Comparison of ENCODE assay signal across 21 mouse cellular contexts in the genomic region with DNA sequence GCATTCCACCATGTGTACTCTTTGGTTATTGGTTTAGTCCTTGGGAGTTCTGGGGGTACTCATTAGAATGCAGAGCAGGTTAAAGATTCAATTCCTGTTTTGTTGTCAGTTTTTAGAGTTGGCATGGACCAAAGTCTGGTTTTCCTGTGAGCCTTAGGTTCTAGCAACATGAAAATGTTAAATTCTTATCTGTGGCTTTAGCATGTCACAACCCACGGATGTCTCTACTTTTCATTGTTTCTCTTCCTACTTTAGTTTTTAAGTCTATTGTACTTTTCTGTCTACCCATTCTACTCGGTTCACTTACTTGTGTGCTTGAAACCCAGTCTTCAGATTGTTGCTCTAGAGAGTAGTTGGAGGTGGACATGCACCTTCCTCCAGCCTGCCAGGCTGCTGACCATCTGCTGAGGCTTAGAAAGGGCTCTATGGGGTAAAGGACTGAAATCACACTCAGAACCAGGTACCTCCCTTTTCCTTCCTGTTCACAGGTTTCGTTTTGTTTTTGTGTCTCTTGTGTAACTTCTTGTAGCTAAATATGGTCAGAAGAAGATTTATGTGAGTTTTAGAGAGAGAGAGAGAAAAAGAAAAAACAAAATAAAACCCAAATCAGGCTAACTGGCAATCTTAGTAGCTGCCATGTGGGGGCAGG. TPM values are rescaled to one million over a fixed set of nuclear protein-coding genes. Genes with fewer than 3 reads are reported as not detected.
A peak's percentile ranks its signal among the peaks of the same experiment; 100 is the strongest.
DNase-seq lines count a peak whose midpoint lies in the region; ATAC-seq lines count a peak whose summit lies in the region.
"Had no signal": no experiment of that assay in that cellular context is flagged by ENCODE, and none has a peak within 500 bp of the region (broad histone marks: within the 10 kb centered on the region; RNA-seq: fewer than 3 reads in every experiment).

No protein-coding gene starts in this region.

- H3K27ac ChIP-seq in liver, embryonic 15.5 days (replicated peaks) = peak overlapping the region; percentile 41; the same call in 1 of the 2 replicates
- H3K27ac ChIP-seq in liver, embryonic 12.5 days = no peak overlapping the region
- H3K27ac ChIP-seq in midbrain, embryonic 10.5 days (replicated peaks) = no peak overlapping the region
- H3K27ac ChIP-seq: layer of hippocampus, adult 2 months; liver, embryonic 14.5 days had no signal

- DNase-seq in CD4-positive helper T cell, adult 2 months (ENCODE audit: low read depth, low spot score) = peak; percentile 69
- peak; percentile 69 for DNase-seq in naive thymus-derived CD4-positive, alpha-beta T cell, adult 2 months (ENCODE audit: low read depth)
- no peak for DNase-seq in midbrain, embryonic 10.5 days (ENCODE audit: low spot score)
- DNase-seq in ovary, adult 18-20 months (ENCODE audit: low spot score) = no peak
- no peak for DNase-seq in heart, postnatal 14 days
- DNase-seq: adrenal gland, adult 8-10 months; cerebellum, postnatal 14 days; heart, postnatal 4 days; midbrain, embryonic 14.5 days; right cerebral cortex, adult 18-20 months had no signal

- WGBS in liver, embryonic 15.5 days (ENCODE audit: insufficient replicate concordance) = 24% methylated on average over 3 of the region's 3 CpGs
- 36% methylated on average over 3 of the region's 3 CpGs for WGBS in liver, embryonic 12.5 days (ENCODE audit: insufficient replicate concordance)
- WGBS in midbrain, embryonic 10.5 days = 78% methylated on average over 3 of the region's 3 CpGs

- no peak overlapping the region for H3K4me2 ChIP-seq in liver, embryonic 15.5 days
- no peak overlapping the region for H3K4me2 ChIP-seq in liver, embryonic 12.5 days

- no peaks in the 10 kb centered on the region for H3K27me3 ChIP-seq in liver, embryonic 15.5 days
- H3K27me3 ChIP-seq in liver, embryonic 12.5 days (replicated peaks) = no peaks in the 10 kb centered on the region
- H3K27me3 ChIP-seq in midbrain, embryonic 10.5 days (ENCODE audit: low read depth, poor library complexity, severe bottlenecking) = no peaks in the 10 kb centered on the region
- H3K27me3 ChIP-seq: Patski had no signal

- H3K4me1 ChIP-seq in liver, embryonic 15.5 days (replicated peaks) = 0 out of 2 replicates have a peak, but pooled peaks cover 4% of the 10 kb centered on the region
- no peaks in the 10 kb centered on the region; the same call in 1 of the 2 replicates for H3K4me1 ChIP-seq in liver, embryonic 12.5 days
- H3K4me1 ChIP-seq in midbrain, embryonic 10.5 days = no peaks in the 10 kb centered on the region

- no peak overlapping the region for H3K9ac ChIP-seq in liver, embryonic 15.5 days
- no peak overlapping the region for H3K9ac ChIP-seq in liver, embryonic 12.5 days
- H3K9ac ChIP-seq: liver, embryonic 14.5 days had no signal

- no peak for ATAC-seq in liver, embryonic 15.5 days (ENCODE audit: insufficient read depth)
- no peak for ATAC-seq in liver, embryonic 12.5 days
- peak; percentile 83 to 88 for ATAC-seq in hematopoietic stem cell, adult 5-6 weeks (replicated peaks in 1 of 2; ENCODE audit: insufficient read depth in 1 of 2, low FRiP score in 2 of 2, low TSS enrichment in 1 of 2, low read depth in 1 of 2, poor library complexity in 2 of 2, severe bottlenecking in 2 of 2)
- ATAC-seq: intestine, postnatal 0 days; Patski had no signal

- intact Hi-C loops in heart, postnatal 14 days (cut with DNase I) = no loop called here

- no peaks in the 10 kb centered on the region for H3K36me3 ChIP-seq in liver, embryonic 15.5 days (replicated peaks)
- H3K36me3 ChIP-seq in liver, embryonic 12.5 days = no peaks in the 10 kb centered on the region
- no peaks in the 10 kb centered on the region for H3K36me3 ChIP-seq in midbrain, embryonic 10.5 days

- no peaks in the 10 kb centered on the region for H3K9me3 ChIP-seq in liver, embryonic 15.5 days (replicated peaks)
- H3K9me3 ChIP-seq in liver, embryonic 12.5 days (replicated peaks) = no peaks in the 10 kb centered on the region
- H3K9me3 ChIP-seq in midbrain, embryonic 10.5 days (replicated peaks) = no peaks in the 10 kb centered on the region

- H3K4me3 ChIP-seq in liver, embryonic 15.5 days (replicated peaks) = peak overlapping the region; percentile 10
- no peak overlapping the region for H3K4me3 ChIP-seq in liver, embryonic 12.5 days
- no peak overlapping the region for H3K4me3 ChIP-seq in midbrain, embryonic 10.5 days
- H3K4me3 ChIP-seq: layer of hippocampus, adult 2 months had no signal

RNA-seq across cellular contexts. Expression of a gene that starts 36.0 kb away (rescaled TPM):
- not detected in 2 replicates for polyA plus RNA-seq in liver, embryonic 15.5 days (2015; fragmentation: Nextera tagmentation; extraction: Ambion mirVana)
- polyA plus RNA-seq in liver, embryonic 12.5 days (2016; fragmentation: Nextera tagmentation; extraction: Ambion mirVana) = not detected in 2 replicates
- not detected in 2 replicates for total RNA-seq in hematopoietic stem cell, adult 5-6 weeks (2017)
- polyA plus RNA-seq in midbrain, embryonic 10.5 days (2016; fragmentation: Nextera tagmentation; extraction: Ambion mirVana) = not detected in 2 replicates
- total RNA-seq in heart, postnatal 14 days (2021) = not detected
- total RNA-seq: adrenal gland, adult 8-10 months; heart, postnatal 4 days; layer of hippocampus, adult 2 months; left cerebral cortex, postnatal 10 days had no signal
- polyA plus RNA-seq: C2C12; embryonic facial prominence, embryonic 11.5 days; intestine, postnatal 0 days; liver, embryonic 14.5 days; midbrain, embryonic 14.5 days; neural tube, embryonic 14.5 days; Patski had no signal

RNA-seq across cellular contexts. Expression of a gene that starts 47.3 kb away (rescaled TPM):
- polyA plus RNA-seq in liver, embryonic 15.5 days (2015; fragmentation: Nextera tagmentation; extraction: Ambion mirVana) = not detected in 2 replicates
- not detected in 2 replicates for polyA plus RNA-seq in liver, embryonic 12.5 days (2016; fragmentation: Nextera tagmentation; extraction: Ambion mirVana)
- total RNA-seq in hematopoietic stem cell, adult 5-6 weeks (2017) = not detected in 2 replicates
- polyA plus RNA-seq in midbrain, embryonic 10.5 days (2016; fragmentation: Nextera tagmentation; extraction: Ambion mirVana) = not detected in 2 replicates
- total RNA-seq in heart, postnatal 14 days (2021) = not detected
- total RNA-seq: adrenal gland, adult 8-10 months; heart, postnatal 4 days; layer of hippocampus, adult 2 months; left cerebral cortex, postnatal 10 days had no signal
- polyA plus RNA-seq: C2C12; embryonic facial prominence, embryonic 11.5 days; intestine, postnatal 0 days; liver, embryonic 14.5 days; midbrain, embryonic 14.5 days; neural tube, embryonic 14.5 days; Patski had no signal

Comparison
In these comparisons a context has a peak if more than half of its experiments do, and no peak if none do; other contexts are left out.
1. ATAC-seq: peak in hematopoietic stem cell, adult 5-6 weeks (2 of 2); none in liver, embryonic 15.5 days (single experiment) and liver, embryonic 12.5 days (single experiment).
2. DNase-seq: peak in CD4-positive helper T cell, adult 2 months (single experiment) and naive thymus-derived CD4-positive, alpha-beta T cell, adult 2 months (single experiment); none in midbrain, embryonic 10.5 days (single experiment), ovary, adult 18-20 months (single experiment) and heart, postnatal 14 days (0 of 2).